Mouse (Mus musculus): Measurements from ENCODE around the gene Ctbp2. TPM values are rescaled to one million over a fixed set of nuclear protein-coding genes. Genes with fewer than 3 reads are reported as not detected.

Ctbp2 gene
- polyA plus RNA-seq, 1 experiment from 2014 or later = 60.2 TPM

DNA sequence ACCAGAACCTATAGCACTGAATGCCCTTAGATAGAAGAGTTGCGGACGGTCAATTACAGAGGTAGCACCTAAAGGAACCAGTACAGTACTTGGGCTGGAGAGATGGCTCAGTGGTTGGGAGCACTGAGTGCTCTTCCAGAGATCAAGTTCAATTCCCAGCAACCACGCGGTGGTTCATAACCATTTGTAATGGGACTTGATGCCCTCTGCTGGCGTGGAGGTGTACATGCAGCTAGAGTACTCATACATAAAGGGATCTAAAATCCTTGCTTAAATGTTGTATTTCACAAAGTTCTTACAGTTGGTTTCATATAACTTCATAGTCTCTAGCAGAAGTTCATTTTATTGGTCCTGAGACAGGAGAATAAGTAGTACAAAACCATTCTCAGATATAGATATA is 9.4 kb upstream of the Ctbp2 start:
- H3K27ac ChIP-seq = no peak overlapping the region
- H3K27me3 ChIP-seq (replicated peaks) = no peaks in the 10 kb centered on the region
- H3K36me3 ChIP-seq (replicated peaks) = no peaks in the 10 kb centered on the region
- H3K4me2 ChIP-seq = no peak overlapping the region
- ATAC-seq (replicated peaks) = no peak
- H3K9me3 ChIP-seq = no peaks in the 10 kb centered on the region
- no peak overlapping the region for H3K9ac ChIP-seq
- WGBS = 72% methylated on average over 5 of the region's 5 CpGs
- no peak overlapping the region for H3K4me3 ChIP-seq
- no peaks in the 10 kb centered on the region for H3K4me1 ChIP-seq

DNA sequence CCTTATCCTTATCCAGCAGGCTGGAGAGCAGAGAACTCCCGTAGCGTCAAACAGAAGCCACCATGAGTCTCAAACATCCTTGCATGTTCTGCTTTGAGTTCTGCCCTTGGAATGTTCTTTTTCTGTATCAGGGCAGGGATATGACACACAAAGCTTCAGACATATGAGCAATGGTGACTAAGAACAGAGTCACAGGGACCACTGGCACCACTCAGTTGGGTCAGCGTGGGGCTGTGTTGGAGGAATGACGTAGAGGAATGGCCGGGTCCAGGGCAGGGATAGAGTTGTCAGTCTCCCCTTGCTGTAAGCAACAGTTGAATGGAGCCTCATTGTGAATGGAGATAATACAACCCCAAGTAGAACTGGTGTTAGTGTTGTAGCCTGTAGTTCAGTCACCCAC is 8.5 kb upstream of the Ctbp2 start:
- H3K27me3 ChIP-seq (replicated peaks) = no peaks in the 10 kb centered on the region
- 88% methylated on average over 5 of the region's 5 CpGs for WGBS
- H3K4me1 ChIP-seq = no peaks in the 10 kb centered on the region
- H3K9me3 ChIP-seq = no peaks in the 10 kb centered on the region
- no peak overlapping the region for H3K27ac ChIP-seq
- ATAC-seq (replicated peaks) = no peak
- no peak overlapping the region for H3K9ac ChIP-seq
- no peak overlapping the region for H3K4me3 ChIP-seq
- H3K36me3 ChIP-seq (replicated peaks) = no peaks in the 10 kb centered on the region
- no peak overlapping the region for H3K4me2 ChIP-seq

DNA sequence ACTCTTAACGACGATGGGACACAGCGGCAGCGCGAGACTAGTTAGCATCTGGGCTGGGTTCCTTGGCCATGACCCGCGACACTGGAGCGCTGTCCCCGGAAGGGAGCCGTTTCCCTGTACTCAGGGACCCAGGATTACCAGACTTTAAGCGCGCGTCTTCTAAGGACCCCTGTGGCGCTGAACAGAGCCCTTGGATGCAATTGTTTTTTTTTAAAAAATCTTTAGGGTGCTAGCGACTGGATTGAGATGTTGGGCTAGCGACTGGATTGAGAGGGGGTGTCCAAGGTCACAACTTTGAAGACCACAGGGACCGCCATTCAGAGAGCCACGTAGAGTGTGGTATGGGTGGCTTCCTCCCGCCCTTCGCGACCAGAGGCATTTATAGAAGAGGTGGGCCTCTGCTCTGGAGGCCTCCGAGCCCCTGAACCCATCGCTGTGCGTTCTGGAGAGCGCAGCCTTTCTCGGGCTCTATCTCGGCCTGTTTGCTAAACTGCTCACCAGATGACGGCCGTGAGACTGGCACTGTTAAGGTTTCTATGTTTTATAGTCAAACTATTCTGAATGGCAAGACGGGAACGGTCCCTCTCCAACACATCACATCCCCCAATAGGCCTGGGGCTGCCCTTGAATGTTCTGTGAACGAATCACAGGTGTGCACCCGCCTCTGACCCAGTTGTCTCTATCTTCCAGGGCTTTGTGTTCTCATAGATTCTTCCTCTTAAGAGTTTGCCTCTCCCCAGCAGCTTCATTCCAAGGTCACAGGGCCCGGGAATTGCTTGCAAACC is 739 bp upstream of the Ctbp2 start:
- ATAC-seq (replicated peaks) = no peak
- 8% methylated on average over 34 of the region's 34 CpGs for WGBS
- peak overlapping the region; percentile 90; the same call in 1 of the 2 replicates for H3K9ac ChIP-seq
- no peaks in the 10 kb centered on the region for H3K9me3 ChIP-seq
- H3K4me2 ChIP-seq = peak overlapping the region; percentile 98
- peak overlapping the region; percentile 78 for H3K4me3 ChIP-seq
- 0 out of 2 replicates have a peak, but pooled peaks cover 2% of the 10 kb centered on the region for H3K27me3 ChIP-seq (replicated peaks)
- H3K27ac ChIP-seq = no peak overlapping the region
- peaks cover 28% of the 10 kb centered on the region for H3K4me1 ChIP-seq
- no peaks in the 10 kb centered on the region for H3K36me3 ChIP-seq (replicated peaks)

DNA sequence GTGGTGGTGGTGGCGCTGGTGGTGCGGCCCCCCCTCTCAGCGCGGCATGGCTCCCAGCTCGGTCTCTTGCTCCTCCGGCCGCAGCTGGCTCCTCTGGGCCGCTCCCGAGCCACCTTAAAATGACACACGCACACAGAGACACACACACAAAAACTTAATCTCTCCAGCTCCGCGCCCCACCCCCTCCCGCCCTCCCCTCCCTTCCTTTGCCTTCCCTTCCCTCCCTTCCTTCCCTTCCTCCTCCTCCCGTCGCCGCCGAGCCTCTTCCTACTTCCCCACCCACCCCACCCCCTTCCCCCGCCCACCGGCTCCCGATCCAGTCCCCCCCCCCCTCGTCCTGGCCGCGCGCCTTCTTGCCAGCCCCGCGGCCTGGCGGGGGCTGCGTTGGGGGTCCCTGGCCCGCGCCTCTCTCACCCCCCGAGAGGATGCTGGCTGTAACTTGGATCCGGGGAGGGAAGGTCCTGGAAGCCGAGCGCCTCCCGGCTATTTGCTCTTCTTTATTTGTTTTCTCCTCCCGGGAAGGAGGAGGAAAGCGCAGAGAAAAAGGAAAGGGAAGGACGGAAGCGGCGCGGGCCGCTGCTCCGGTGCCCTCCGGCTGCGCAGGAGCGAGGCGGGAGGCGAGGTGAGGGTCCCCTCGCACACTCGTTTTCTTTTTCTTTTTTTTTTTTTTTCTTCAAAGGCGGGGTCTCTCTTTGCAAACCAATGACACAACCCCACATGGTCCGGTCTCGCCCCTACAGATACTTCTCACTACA is 733 bp downstream of the Ctbp2 start, which contains the start of gene Fgfr2:
Fgfr2 (minus strand) TSS at position 107 of the 755 bp plus-strand sequence.
- under 1% methylated on average over 35 of the region's 53 CpGs for WGBS

DNA sequence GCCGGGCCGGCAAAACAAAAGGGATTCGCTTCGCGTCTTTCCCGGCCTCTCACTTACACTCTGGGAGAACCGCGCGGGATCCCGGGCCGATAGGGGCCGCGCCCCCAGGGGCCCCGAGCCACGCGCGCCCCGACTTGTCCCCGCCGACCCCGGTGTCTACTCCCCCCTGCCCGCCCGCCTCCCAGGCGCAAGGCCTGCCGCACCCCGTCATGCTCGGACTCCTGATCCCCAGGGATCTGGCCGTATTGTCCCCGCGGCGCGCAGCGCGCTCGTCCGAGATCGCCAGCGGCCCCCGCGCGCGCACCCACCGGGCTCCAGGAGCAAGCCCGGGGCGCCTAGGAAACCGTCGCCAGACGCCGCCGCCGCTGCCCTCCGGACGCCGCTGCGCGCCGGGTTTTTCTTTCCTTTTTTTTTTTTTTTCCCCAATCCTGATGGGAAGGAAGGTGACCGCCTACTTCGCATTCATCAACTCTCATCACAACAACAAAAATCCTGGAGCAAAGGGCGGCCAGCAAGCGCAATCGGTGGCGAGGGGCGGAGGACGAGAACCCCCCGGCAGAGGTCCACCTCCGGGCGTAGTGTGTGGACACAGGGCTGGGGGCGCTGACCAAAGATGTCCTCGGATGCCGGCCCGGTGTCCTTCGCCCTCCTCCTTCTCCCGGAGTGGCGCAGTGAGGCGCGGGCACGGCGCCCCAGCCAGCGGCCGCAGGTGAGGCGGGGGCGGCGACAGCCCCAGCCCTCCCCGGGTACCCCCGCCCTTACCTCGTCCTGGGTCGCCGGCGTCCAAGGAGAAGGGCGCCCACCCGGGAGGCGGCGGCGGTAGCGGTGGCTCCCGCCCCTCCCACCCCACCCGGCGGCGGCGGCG is 1.5 kb downstream of the Ctbp2 start:
- Histone ChIP-seq H3K27ac (peak overlapping the region; percentile 93), H3K4me2 (peak overlapping the region; percentile 98), H3K36me3 (replicated peaks) (no peaks in the 10 kb centered on the region), H3K4me1 (peaks cover 33% of the 10 kb centered on the region), H3K27me3 (replicated peaks) (0 out of 2 replicates have a peak, but pooled peaks cover 2% of the 10 kb centered on the region), H3K4me3 (peak overlapping the region; percentile 78), H3K9me3 (no peaks in the 10 kb centered on the region), H3K9ac (peak overlapping the region; percentile 90)
- peak; percentile 41 for ATAC-seq (replicated peaks)
- under 1% methylated on average over 68 of the region's 102 CpGs for WGBS

More for the DNA sequence above, 733 bp downstream of the Ctbp2 start, which contains the start of gene Fgfr2:
- peak; percentile 75 for ATAC-seq (replicated peaks)
- Histone ChIP-seq H3K9ac (peak within 1 kb of the TSS; percentile 90), H3K27me3 (replicated peaks) (0 out of 2 replicates have a peak, but pooled peaks cover 2% of the 10 kb centered on the region), H3K4me2 (peak within 1 kb of the TSS; percentile 98), H3K9me3 (no peaks in the 10 kb centered on the region), H3K36me3 (replicated peaks) (no peaks in the 10 kb centered on the region), H3K4me1 (peaks cover 28% of the 10 kb centered on the region), H3K27ac (peak within 1 kb of the TSS; percentile 93), H3K4me3 (peak within 1 kb of the TSS; percentile 78)

DNA sequence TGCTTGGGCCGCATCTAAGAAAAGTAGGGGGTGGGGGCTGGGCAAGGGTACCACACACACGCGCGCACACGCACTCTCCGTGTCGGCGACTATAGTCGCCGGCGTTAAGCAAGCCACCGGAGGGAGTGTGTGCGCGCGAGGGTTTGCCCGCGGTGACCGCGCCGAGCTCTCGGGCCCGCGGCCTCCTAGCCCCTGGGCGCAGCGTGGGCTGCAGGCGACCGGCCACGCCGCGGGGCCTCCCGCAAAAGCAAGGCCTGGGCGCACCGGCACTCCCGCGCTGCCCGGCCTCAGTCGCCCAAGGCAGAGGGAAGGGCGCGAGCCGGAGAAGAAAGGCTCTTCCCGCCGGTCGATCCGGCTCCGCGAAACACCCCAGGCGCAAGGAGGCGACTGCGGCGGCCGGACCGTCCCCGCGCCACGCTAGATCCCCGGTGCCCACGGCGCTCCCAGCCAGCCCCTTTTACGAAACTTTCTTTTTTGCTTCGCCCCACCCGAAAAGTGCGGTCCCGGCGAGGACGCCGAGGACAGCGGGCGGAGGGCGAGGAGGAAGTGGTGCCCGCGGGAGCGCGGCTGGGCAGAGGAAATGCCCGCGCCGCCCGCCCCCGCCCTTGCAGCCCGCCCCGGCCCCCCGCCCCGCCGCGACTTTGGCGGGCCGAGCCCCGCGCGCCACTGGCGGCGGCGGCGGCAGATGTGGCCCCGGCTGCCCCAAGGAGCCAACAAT is 2.3 kb downstream of the Ctbp2 start:
- peak overlapping the region; percentile 98 for H3K4me2 ChIP-seq
- WGBS = under 1% methylated on average over 72 of the region's 94 CpGs
- peak overlapping the region; percentile 90 for H3K9ac ChIP-seq
- peak; percentile 13; the same call in 1 of the 2 replicates for ATAC-seq (replicated peaks)
- H3K27ac ChIP-seq = peak overlapping the region; percentile 93
- peak overlapping the region; percentile 78 for H3K4me3 ChIP-seq
- H3K9me3 ChIP-seq = no peaks in the 10 kb centered on the region
- no peaks in the 10 kb centered on the region for H3K36me3 ChIP-seq (replicated peaks)
- peaks cover 40% of the 10 kb centered on the region for H3K4me1 ChIP-seq
- H3K27me3 ChIP-seq (replicated peaks) = 0 out of 2 replicates have a peak, but pooled peaks cover 2% of the 10 kb centered on the region

DNA sequence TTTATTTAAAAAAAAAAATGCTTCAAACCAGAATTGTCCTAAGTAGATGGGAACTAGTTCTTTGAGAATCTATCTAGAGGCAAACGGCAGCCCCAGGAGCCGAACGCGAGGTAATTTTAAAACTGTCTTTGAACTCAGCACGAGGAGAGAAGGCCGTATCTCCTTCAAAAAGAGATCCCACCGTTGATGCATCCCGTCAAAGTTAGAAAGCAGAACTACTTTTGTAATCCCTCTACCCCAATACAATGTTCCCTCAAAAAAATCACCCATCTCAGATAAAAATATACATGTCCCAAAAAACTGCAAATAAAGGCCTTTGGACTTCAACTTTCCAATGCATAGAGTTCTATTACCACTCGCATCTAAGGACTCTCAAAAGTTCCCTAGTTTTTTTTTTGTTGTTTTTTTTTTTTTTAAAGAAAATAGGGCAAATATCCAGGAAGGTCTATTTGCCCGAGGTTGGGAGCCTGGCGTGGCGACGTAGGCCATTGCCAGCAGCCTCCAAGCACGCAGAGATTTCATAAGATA is 3.0 kb downstream of the Ctbp2 start:
- Histone ChIP-seq H3K27ac (peak overlapping the region; percentile 93), H3K36me3 (replicated peaks) (no peaks in the 10 kb centered on the region), H3K4me2 (peak overlapping the region; percentile 98), H3K9me3 (no peaks in the 10 kb centered on the region), H3K27me3 (replicated peaks) (0 out of 2 replicates have a peak, but pooled peaks cover 2% of the 10 kb centered on the region), H3K4me3 (peak overlapping the region; percentile 78), H3K9ac (peak overlapping the region; percentile 90), H3K4me1 (peaks cover 45% of the 10 kb centered on the region)
- WGBS = 1% methylated on average over 14 of the region's 14 CpGs
- no peak for ATAC-seq (replicated peaks)

DNA sequence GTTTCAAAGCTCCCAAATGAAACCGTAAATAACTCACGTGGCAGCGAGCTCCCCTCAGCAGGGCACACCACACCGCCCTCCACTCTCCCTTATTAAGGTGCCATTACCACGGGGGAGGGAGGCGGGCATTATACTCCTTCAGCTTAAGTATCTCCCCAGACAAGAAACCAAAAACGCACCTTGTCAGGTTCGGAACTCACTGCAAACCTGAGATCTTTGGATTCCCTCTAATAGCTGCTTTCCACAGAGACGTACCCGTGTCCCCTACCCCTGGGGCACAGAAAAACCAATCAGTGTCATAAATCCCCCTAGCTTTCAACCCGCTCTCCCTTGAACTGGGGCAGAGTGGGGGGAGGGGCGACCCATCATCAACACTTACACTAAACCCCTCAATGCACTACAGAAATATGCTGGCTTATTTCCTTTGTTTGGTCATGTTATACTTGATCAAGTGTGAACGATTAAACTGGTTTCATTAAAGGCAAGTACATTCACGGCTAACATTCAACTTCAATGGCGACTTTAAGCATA is 3.9 kb downstream of the Ctbp2 start:
- Histone ChIP-seq H3K9ac (no peak overlapping the region), H3K4me2 (peak overlapping the region; percentile 98), H3K9me3 (no peaks in the 10 kb centered on the region), H3K27me3 (replicated peaks) (no peaks in the 10 kb centered on the region), H3K27ac (no peak overlapping the region), H3K4me3 (peak overlapping the region; percentile 78), H3K36me3 (replicated peaks) (no peaks in the 10 kb centered on the region), H3K4me1 (peaks cover 54% of the 10 kb centered on the region)
- no peak for ATAC-seq (replicated peaks)
- 3% methylated on average over 15 of the region's 15 CpGs for WGBS

DNA sequence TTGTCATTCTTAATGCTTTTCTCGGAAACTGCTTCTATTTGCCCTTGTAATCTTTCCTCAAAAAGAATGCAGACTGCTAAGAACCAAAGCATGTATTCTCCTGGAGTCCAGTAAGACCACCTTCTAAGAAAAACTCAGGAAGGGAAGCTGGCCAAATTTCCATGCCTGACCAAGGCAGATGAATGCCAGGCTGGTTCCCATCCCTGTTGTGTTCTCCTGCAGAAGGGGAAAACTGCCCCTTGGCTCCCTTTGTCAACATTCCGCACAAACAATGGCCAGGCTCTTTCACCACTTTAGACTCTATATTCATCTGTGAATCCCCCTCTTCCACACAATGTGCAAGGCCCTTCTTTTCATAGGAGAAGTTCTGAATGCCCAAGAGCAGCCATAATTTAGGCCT is 6.3 kb downstream of the Ctbp2 start:
- H3K4me1 ChIP-seq = peaks cover 48% of the 10 kb centered on the region
- H3K27me3 ChIP-seq (replicated peaks) = no peaks in the 10 kb centered on the region
- no peak for ATAC-seq (replicated peaks)
- WGBS = 10% methylated on average over 2 of the region's 2 CpGs
- no peaks in the 10 kb centered on the region for H3K36me3 ChIP-seq (replicated peaks)
- no peak overlapping the region for H3K4me3 ChIP-seq
- H3K27ac ChIP-seq = no peak overlapping the region
- no peaks in the 10 kb centered on the region for H3K9me3 ChIP-seq
- no peak overlapping the region for H3K9ac ChIP-seq
- H3K4me2 ChIP-seq = no peak overlapping the region

DNA sequence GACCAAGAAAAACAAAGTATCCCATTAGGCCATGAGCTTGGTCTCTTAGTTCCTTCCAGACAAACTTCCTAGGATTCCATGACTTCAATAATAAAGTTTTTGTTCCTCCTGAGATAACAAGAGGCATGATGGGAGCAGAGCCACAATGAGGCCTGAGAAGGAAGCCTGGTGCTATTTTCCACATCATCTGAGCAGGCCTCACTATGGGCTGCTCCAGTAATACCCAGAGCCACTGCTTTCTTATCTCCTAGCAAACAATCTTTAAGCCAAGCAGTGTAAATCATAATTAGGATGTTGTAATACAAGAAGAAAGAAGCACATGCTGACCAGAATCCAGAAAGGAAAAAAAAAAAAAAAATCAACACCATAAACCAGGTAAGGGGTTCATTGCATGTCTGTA is 7.6 kb downstream of the Ctbp2 start:
- no peak for ATAC-seq (replicated peaks)
- Histone ChIP-seq H3K27ac (no peak overlapping the region), H3K4me1 (peaks cover 53% of the 10 kb centered on the region), H3K9ac (no peak overlapping the region), H3K36me3 (replicated peaks) (no peaks in the 10 kb centered on the region), H3K4me3 (no peak overlapping the region), H3K9me3 (no peaks in the 10 kb centered on the region), H3K4me2 (no peak overlapping the region), H3K27me3 (replicated peaks) (no peaks in the 10 kb centered on the region)

DNA sequence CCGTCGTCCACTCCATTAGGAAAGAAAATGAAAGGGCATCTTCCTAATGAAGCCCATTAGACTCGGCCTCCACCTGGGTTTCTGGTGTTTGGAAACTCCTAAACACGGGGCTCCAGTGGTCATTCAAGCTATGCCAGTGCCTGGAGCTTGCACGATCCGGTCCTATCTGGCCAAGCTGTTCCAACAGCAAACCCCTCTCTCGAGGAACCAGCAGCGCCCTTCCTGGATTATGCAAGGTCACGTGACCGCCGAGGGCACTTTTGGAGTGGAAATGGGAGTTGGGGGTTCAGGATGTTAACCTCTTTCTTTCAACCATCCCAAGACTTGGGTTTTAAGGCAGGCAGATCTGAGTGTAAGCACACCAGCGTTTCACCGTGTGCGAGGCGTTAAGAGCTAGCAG is 8.3 kb downstream of the Ctbp2 start:
- no peaks in the 10 kb centered on the region for H3K27me3 ChIP-seq (replicated peaks)
- no peak overlapping the region for H3K27ac ChIP-seq
- 13% methylated on average over 15 of the region's 15 CpGs for WGBS
- H3K4me2 ChIP-seq = peak overlapping the region; percentile 17; the same call in 1 of the 2 replicates
- H3K4me1 ChIP-seq = peaks cover 49% of the 10 kb centered on the region
- no peak overlapping the region for H3K9ac ChIP-seq
- ATAC-seq (replicated peaks) = no peak
- H3K36me3 ChIP-seq (replicated peaks) = no peaks in the 10 kb centered on the region
- no peaks in the 10 kb centered on the region for H3K9me3 ChIP-seq
- no peak overlapping the region for H3K4me3 ChIP-seq
